Mouse (Mus musculus): ENCODE measurements around the gene Ell. TPM values are rescaled to one million over a fixed set of nuclear protein-coding genes. Genes with fewer than 3 reads are reported as not detected.

Ell gene
- polyA plus RNA-seq, 1 experiment, result 3.3 TPM

DNA sequence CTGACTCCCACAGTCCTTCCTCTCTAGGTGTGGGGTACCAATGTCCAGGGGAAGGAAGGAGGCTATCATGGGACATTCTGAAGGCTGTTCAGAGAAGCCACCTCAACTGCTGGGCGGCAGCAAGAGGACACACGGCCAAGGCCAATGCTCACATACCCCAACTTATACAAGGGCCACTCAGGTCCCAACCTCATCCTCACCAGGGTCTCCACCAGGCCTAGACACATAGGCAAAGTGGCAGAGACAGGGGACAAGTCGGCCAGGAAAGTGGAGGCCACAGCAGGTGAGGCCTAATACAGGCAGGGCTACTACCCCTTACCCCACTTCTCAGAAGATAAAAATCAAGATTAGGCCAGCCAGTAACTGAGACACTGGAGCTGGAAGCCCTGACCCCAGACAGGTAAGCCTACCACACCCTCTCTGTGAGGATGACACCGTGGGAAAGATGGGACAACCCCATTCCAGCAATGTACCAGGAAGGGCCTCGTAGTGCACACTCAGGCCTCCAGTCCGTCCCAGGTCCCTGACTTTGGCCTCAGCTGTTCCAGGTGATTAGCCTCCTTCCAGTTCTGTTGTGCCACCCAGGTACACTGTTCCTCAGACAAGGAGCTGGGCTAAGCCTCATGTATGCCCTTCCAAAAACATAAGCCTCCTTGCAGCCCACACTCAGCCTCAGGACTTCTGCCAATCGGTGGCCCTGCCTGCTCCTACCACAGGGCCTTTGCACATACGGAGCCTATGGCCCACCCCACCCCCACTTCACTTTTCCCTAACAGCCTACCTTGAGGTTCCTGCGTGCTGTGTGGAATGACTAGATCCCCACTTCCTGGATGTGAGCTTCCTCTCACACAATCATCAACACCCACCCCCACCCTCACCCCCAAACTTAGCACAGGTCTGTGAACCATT, 66.9 kb downstream of the Ell start:
- Histone ChIP-seq H3K36me3 (ENCODE audit: control insufficient read depth) (peaks cover 13% of the 10 kb centered on the region), H3K4me1 (ENCODE audit: control insufficient read depth) (peaks cover 73% of the 10 kb centered on the region), H3K9me3 (ENCODE audit: control insufficient read depth, low read length) (no peaks in the 10 kb centered on the region), H3K27me3 (ENCODE audit: control insufficient read depth) (peaks cover 28% of the 10 kb centered on the region), H3K4me3 (replicated peaks) (no peak overlapping the region)
- TF ChIP-seq TAL1 (IDR thresholded peaks at IDR 0.05; ENCODE audit: low read length) (no peak), GATA1 (IDR thresholded peaks at IDR 0.05; ENCODE audit: low read length) (no peak)

DNA sequence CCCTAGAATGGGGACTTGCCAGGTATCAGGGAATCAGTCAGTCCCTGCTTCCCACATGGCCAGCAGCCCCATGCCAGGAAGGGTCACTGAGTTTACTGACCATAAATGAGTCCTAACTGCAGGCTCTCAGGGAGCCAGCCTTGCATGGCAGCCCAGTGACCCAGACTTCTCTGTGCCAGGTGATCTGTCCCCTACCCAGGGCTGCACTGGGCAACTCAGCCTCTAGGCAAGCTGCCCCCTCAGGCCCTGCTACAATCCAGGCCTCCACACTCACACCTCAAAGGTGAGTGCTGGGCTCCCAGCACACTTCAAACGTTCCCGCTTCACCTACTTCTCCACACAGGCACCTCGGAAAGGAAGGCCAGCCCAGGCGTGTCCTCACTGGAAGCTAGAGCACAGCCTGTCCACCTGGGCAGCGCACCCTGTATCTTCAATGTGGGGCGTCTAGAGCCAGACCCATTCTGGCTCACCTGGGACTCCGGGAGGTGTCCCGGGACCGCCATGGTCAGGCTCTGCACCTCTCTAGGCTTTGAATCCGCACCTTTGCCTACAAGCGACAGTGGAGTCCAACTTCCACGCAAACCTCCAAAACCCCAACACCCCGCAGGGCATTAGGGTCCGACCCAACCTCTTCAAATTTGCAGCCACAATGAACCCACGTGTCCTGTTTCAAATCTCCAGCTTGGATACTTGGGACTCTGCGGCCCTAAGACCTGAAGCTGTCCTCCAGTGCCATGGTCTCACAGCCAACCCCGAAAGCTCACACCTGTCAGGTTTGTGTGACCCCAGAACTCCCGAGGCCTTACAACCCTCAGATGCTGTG, 67.7 kb downstream of the Ell start:
- H3K4me3 ChIP-seq (replicated peaks), result peak overlapping the region; percentile 82
- peaks cover 11% of the 10 kb centered on the region for H3K36me3 ChIP-seq (ENCODE audit: control insufficient read depth)
- peaks cover 78% of the 10 kb centered on the region for H3K4me1 ChIP-seq (ENCODE audit: control insufficient read depth)
- H3K9me3 ChIP-seq (ENCODE audit: control insufficient read depth, low read length), result no peaks in the 10 kb centered on the region
- TF ChIP-seq TAL1 (IDR thresholded peaks at IDR 0.05; ENCODE audit: low read length) (no peak), GATA1 (IDR thresholded peaks at IDR 0.05; ENCODE audit: low read length) (no peak)
- H3K27me3 ChIP-seq (ENCODE audit: control insufficient read depth), result peaks cover 28% of the 10 kb centered on the region

DNA sequence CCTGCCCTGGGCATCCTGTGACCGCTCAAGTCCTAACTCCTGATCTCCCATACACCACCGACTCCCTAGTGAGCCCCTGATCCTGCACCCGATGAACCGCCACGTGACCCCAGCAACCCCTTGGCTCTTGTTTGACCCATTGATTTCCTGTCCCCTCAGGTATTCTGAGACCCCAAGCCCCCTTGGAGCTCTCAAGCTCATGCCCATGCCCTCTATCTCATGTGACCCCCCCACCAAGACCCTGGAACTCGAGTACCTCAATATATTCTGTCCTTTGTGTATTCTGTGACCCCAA, 68.3 kb downstream of the Ell start:
- Histone ChIP-seq H3K27me3 (ENCODE audit: control insufficient read depth) (peaks cover 28% of the 10 kb centered on the region), H3K36me3 (ENCODE audit: control insufficient read depth) (peaks cover 6% of the 10 kb centered on the region), H3K4me3 (replicated peaks) (peak overlapping the region; percentile 82), H3K4me1 (ENCODE audit: control insufficient read depth) (peaks cover 76% of the 10 kb centered on the region), H3K9me3 (ENCODE audit: control insufficient read depth, low read length) (no peaks in the 10 kb centered on the region)
- TF ChIP-seq TAL1 (IDR thresholded peaks at IDR 0.05; ENCODE audit: low read length) (no peak), GATA1 (IDR thresholded peaks at IDR 0.05; ENCODE audit: low read length) (no peak)

DNA sequence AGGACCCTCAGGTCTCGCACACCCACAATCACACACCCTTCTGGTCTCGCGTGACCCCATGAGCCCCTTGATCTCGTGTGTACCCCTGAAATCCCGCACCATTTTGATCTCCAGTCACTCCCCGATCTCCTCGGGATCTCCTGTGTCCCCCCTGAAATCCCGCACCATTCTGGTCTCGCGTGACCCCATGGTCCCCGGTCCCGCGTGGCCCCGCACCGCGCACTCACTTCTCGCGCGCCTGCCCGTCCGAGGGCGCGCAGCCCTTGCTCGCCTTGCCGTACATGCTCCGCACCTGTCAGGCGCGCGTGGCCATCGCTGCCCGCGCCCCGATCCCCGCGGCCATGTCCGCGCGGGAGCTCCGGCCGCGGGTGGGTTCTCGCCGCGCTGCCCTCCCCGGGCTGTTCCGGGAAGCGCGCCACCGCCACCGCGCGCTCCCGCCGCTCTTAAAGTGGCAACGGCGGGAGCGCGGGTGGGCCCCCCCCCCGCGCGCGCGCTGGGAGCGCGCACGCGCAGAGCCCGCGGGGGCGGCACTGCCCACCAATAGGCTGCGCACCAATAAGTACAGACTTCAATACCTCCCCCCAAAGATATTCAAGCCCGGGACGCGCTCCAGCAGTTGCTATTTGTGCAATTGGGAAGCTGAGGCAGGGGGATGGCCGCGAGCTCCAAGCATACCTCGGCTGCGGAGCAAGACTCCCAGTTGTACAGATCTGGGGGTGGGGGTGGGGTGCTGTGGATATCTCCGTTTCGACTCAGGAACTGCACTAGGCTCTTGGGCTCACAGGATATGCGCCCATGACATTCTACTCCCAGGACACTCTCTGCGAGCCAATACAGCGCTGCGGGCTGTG, 68.9 kb downstream of the Ell start:
- Histone ChIP-seq H3K4me1 (ENCODE audit: control insufficient read depth) (peaks cover 78% of the 10 kb centered on the region), H3K36me3 (ENCODE audit: control insufficient read depth) (peaks cover 3% of the 10 kb centered on the region)

DNA sequence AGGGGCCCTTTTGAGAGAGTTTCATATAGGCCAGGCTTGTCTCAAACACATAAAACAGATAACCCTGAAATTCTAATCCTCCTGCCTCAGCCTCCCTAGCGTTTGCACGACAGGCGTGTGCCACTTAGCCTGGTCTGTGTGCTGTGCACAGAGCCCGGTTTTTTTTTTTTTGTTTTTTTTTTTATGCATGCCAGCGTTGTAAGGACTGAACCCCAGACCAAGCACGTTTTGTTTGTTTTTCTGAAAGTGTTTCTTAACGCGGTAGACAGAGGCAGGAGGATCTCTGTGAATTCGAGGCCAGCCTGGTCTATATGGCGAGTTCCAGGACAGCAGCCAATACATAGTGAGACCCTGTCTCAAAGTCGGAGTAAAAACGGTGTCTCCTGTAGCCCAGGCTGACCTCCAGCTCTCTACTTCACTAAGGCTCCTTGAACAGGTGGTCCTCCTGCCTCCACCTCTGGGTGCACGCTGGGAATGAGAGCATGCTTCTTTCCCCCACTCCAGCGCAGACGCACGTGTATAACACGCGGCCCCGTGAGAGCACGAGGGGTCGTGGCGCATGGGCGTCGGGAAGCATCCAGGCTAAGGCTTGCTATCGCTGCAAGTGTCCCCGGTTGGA, 69.6 kb downstream of the Ell start, which contains the start of gene Ssbp4:
Gene Ssbp4 (minus strand): TSS at position 124 of the 619 bp plus-strand sequence.
- TF ChIP-seq TAL1 (IDR thresholded peaks at IDR 0.05; ENCODE audit: low read length) (no peak), GATA1 (IDR thresholded peaks at IDR 0.05; ENCODE audit: low read length) (no peak)
- Histone ChIP-seq H3K9me3 (ENCODE audit: control insufficient read depth, low read length) (no peaks in the 10 kb centered on the region), H3K27me3 (ENCODE audit: control insufficient read depth) (peaks cover 28% of the 10 kb centered on the region), H3K36me3 (ENCODE audit: control insufficient read depth) (peaks cover 3% of the 10 kb centered on the region), H3K4me1 (ENCODE audit: control insufficient read depth) (peaks cover 85% of the 10 kb centered on the region), H3K4me3 (replicated peaks) (peak within 1 kb of the TSS; percentile 82)

More for the DNA sequence above, 68.9 kb downstream of the Ell start:
- Histone ChIP-seq H3K9me3 (ENCODE audit: control insufficient read depth, low read length) (no peaks in the 10 kb centered on the region), H3K27me3 (ENCODE audit: control insufficient read depth) (peaks cover 28% of the 10 kb centered on the region), H3K4me3 (replicated peaks) (peak overlapping the region; percentile 82)
- TF ChIP-seq TAL1 (IDR thresholded peaks at IDR 0.05; ENCODE audit: low read length) (no peak), GATA1 (IDR thresholded peaks at IDR 0.05; ENCODE audit: low read length) (no peak)

DNA sequence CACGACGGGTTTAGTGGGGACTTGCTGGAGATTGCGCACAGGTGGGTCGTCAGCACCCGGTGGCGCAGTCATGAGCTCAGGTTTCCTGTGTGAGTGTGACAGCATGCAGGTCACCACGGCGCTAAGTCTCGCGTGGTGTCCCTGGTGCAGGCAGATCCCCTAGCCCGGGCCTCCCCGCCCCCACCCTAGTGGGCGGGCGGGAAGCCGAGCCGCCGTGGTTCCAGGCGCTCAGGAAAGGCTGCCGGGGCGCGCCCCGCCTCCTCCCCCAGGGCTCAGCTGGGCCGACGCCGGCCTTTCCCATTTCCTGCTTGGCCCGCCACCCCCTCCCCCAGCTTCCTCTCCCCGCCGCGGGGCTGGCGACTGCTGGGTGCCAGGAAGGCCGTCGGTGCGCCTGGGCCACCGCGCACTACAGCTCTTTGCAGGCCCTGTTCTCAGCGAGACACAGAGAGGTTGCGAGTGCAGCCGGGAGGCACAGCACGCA, 70.2 kb downstream of the Ell start:
- Histone ChIP-seq H3K9me3 (ENCODE audit: control insufficient read depth, low read length) (no peaks in the 10 kb centered on the region), H3K36me3 (ENCODE audit: control insufficient read depth) (peaks cover 3% of the 10 kb centered on the region), H3K27me3 (ENCODE audit: control insufficient read depth) (peaks cover 28% of the 10 kb centered on the region), H3K4me1 (ENCODE audit: control insufficient read depth) (peaks cover 84% of the 10 kb centered on the region), H3K4me3 (replicated peaks) (peak overlapping the region; percentile 76)
- TF ChIP-seq TAL1 (IDR thresholded peaks at IDR 0.05; ENCODE audit: low read length), result no peak
- no peak for TF ChIP-seq GATA1 (IDR thresholded peaks at IDR 0.05; ENCODE audit: low read length)

DNA sequence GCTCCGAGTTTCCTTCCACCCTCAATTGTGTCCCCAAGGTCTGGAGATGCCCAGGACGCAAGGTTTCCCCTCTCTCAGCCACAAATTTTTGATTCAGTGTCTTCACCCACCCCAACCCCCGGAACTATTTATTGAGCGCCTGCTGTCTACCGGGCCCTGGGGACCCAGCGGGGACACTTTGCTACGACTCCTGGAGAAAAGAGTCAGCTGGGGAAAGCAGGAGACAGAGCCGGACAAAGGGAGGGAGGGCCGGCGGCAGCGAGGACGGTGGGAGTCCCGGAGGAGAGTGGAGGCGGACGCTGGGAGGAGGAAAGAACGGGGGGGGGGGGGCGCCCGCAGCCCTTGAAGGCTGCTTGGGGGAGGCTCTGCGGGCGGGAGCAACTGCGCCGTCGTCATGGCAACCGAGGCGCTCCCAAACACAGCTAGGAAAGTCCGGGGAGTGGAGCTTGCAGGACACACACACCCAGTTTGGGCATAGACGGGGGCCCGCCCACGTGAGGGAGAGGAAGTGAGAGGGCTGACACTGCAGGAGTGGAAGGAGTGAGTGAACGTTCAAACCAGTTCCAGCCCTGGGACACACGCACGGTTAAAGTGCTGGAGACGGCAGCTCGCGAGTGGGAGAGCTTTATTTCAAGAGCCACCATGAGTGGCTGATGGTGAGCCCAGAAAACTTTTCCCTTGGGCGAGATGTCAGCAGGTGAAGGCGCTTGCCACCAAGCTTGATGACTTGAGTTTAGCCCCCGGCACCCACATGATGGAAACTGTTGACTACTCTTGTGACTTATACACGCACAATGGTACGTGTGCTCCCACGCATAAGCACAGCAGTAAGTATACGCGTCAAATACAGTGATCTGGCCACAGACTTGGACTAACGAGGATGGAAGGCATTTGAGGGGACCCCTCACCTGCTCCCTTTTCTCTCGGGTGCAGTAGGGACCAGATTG, 70.9 kb downstream of the Ell start:
- Histone ChIP-seq H3K36me3 (ENCODE audit: control insufficient read depth) (no peaks in the 10 kb centered on the region), H3K27me3 (ENCODE audit: control insufficient read depth) (peaks cover 28% of the 10 kb centered on the region), H3K9me3 (ENCODE audit: control insufficient read depth, low read length) (no peaks in the 10 kb centered on the region), H3K4me1 (ENCODE audit: control insufficient read depth) (peaks cover 83% of the 10 kb centered on the region), H3K4me3 (replicated peaks) (peak overlapping the region; percentile 76)
- no peak for TF ChIP-seq GATA1 (IDR thresholded peaks at IDR 0.05; ENCODE audit: low read length)
- TF ChIP-seq TAL1 (IDR thresholded peaks at IDR 0.05; ENCODE audit: low read length), result no peak

All from erythroblast, embryonic 14.5 days (primary cell).